Mouse (Mus musculus) erythroblast, embryonic 14.5 days (primary cell): ENCODE data around the gene Col9a3.

Experiments
- GATA1 ChIP-seq: IDR thresholded peaks from 2 replicates; pipeline ENCODE4 v1.6.1; 2012; ENCODE audit warnings: low read length, inconsistent platforms, mixed read lengths
- TAL1 ChIP-seq: IDR thresholded peaks from 3 replicates; pipeline ENCODE4 v1.6.1; 2012; ENCODE audit warnings: low read length, inconsistent platforms, mixed read lengths

DNA sequence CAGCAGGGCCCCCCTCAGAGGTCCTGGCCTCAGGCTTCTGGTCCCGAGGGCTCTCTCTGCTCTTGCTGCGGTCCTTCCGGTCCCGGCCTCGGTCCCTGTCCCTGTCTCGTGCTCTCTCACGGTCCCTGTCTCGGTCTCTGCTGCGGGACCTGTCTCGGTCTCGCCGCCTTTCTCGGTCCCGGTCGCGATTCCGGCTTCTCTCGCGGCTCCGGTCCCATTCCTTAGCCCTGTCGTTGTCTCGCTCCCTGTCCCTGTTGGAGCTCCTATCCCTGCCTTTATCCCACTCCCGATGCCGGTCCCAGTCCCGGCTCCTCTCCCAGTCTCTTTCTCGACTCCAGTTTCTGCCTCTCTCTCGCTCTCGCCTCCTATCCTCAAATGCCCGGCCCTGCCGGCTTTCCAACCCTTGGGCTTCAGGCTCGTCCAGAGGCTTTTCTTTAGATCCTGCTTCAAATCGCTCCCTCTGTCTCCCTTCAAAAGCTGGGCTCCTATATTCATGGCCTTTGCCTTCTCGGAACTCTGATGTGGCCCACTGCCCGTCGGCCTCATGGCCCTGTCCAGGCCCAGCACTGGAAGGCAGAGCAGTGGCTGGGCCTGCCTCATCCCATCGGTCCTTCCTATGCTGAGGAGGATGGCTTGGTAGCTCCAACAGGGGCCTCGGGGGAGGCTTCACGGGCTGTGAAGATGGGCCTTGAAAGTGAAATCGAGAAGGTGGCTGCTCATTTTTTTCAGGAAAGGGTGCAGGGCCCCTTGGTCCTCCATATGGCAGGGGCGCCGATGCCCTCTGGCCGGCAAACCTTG, 62.0 kb downstream of the Col9a3 start:
- TF ChIP-seq GATA1 (no peak), TAL1 (no peak)
